Mouse (Mus musculus) v-Abl transformed pro-B cells (cell line): ENCODE measurements around the gene Lhpp.

Experiments
- in situ Hi-C, 2 experiments: fragments of 400-800 bp; cut with MboI; formaldehyde crosslinking; loops; one replicate each; pipeline ENCODE4 v1.15.1; 2025; ENCODE audit not compliant: unreplicated experiment in 2 of 2

Gene Lhpp

GRCm38 (mm10) chr7:132610468-132611318 lies at the start of gene Lhpp:
Gene Lhpp (plus strand): TSS chr7:132610638.
- in situ Hi-C loops: no loop called here

DNA sequence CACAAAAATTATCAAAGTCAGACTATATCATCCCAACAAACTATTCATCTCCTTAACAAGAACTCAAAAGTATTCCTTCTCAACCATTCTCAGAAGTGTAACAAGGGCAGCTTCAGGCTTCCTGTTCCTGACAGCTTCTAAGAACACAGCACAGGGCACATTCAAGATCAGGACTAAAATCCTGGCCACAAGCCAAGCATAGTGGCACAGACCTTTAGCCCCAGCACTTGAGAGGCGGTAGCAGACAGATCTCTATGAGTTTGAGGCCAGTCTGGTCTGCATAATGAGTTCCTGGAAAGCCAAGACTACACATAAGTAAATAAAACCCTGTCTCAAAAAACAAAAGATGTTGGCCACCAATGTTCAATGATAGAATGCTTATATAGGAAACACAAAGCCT lies 44.6 kb upstream of the Lhpp start:
- in situ Hi-C loops: loop anchor here (10.0 to 25.0 kb wide), 3 partner anchors 329 to 1204 kb away; partner anchors contain the start of genes 2310057M21Rik (in 1 of the 2), Edrf1 (in 1 of the 2) and Pstk (in 1 of the 2)

- in situ Hi-C loops: loop anchor here (10.0 to 25.0 kb wide), 3 partner anchors 326 to 1207 kb away; partner anchors contain the start of genes 2310057M21Rik (in 1 of the 2), Edrf1 (in 1 of the 2) and Pstk (in 1 of the 2)
These were observed 41.6 kb upstream of the Lhpp start for GRCm38 (mm10) chr7:132568817-132569216.

DNA sequence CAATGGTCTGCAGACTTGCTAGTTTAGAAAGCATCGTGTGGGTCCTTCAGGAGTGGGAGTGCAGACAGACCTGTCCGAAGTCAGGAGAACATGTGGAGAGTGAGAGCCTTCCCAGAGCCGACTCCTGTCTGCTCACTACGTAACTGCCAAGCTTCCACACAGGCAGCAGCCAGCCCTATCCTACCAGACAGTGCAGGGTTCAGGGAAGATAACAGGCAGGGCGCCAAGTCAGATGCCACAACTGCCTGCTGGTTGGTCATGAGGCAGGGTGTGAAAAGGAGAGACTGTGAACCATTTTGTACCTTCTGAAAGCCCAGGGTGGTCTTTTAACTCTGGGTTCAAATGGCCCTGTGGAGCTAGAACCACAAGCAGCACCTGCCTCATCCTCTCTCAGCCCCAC lies 40.4 kb upstream of the Lhpp start:
- in situ Hi-C loops: loop anchor here (25.0 kb wide), 2 partner anchors 1067 to 1208 kb away; partner anchors contain the start of genes 2310057M21Rik (in 1 of the 2), Edrf1 (in 1 of the 2) and Pstk (in 1 of the 2)

GRCm38 (mm10) chr7:132571481-132571880 lies 39.0 kb upstream of the Lhpp start:
- in situ Hi-C loops: loop anchor here (25.0 kb wide), 2 partner anchors 1066 to 1209 kb away; partner anchors contain the start of genes 2310057M21Rik (in 1 of the 2), Edrf1 (in 1 of the 2) and Pstk (in 1 of the 2)

- in situ Hi-C loops: loop anchor here (25.0 kb wide), 2 partner anchors 1065 to 1210 kb away; partner anchors contain the start of genes 2310057M21Rik (in 1 of the 2), Edrf1 (in 1 of the 2) and Pstk (in 1 of the 2)
These were observed 37.7 kb upstream of the Lhpp start for GRCm38 (mm10) chr7:132572738-132573137.

GRCm38 (mm10) chr7:132573205-132573604 lies 37.2 kb upstream of the Lhpp start:
- in situ Hi-C loops: loop anchor here (25.0 kb wide), 2 partner anchors 1064 to 1211 kb away; partner anchors contain the start of genes 2310057M21Rik (in 1 of the 2), Edrf1 (in 1 of the 2) and Pstk (in 1 of the 2)

- in situ Hi-C loops: loop anchor here (5.0 to 25.0 kb wide), 3 partner anchors 68 to 1212 kb away; partner anchors contain the start of genes 2310057M21Rik (in 1 of the 2), Edrf1 (in 1 of the 2) and Pstk (in 1 of the 2)
These were observed 35.8 kb upstream of the Lhpp start for GRCm38 (mm10) chr7:132574646-132575045.

DNA sequence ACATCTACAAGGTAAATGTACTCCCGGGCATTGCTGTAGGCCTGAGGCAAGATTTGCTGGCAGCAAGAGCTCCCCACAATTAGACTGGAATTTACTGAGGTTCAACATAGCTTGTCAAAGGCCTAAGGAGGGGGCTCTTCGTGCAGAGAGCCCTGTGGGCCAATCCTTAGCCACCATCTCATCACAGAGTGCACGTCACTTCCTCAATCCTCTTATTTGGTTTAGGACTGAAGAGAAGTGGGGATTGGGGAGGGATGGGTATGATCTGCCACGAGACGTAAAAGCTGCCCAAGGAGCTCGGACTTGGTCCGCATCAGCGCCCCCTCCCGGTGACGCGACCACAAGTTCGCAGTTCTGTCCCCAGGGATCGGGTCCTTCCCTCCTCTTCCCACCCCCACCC lies 34.8 kb upstream of the Lhpp start:
- in situ Hi-C loops: loop anchor here in 1 of 2 experiments (5.0 kb wide), 1 partner anchor 67 kb away; no protein-coding TSS in a partner anchor

- in situ Hi-C loops: loop anchor here in 1 of 2 experiments (5.0 kb wide), 1 partner anchor 66 kb away; no protein-coding TSS in a partner anchor
These were observed 34.3 kb upstream of the Lhpp start, which contains the start of gene Oat for GRCm38 (mm10) chr7:132576116-132576650. Gene Oat (minus strand): TSS chr7:132576398.

DNA sequence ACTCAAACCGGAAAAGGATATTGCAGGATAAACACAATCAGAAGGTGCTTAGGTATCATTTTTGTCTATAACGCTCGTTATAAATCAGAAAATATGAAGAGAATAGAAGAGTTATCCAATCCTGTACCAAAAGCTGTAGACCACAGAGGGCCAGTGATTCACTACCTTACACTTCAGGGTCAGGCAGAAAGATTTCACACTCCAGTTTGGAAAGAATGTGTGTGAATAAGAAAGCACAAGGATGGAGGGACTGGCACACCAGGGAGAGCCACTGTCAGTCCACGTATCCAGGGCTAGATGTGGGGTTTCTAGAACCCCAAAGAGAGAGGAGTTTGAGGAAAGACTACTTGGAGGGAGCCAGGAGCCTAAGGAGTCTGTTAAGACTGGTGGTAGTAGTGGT lies 33.5 kb upstream of the Lhpp start:
- in situ Hi-C loops: loop anchor here in 1 of 2 experiments (5.0 kb wide), 1 partner anchor 65 kb away; no protein-coding TSS in a partner anchor

GRCm38 (mm10) chr7:132580511-132580910 lies 29.9 kb upstream of the Lhpp start:
- in situ Hi-C loops: no loop called here

GRCm38 (mm10) chr7:132581441-132581840 lies 29.0 kb upstream of the Lhpp start:
- in situ Hi-C loops: no loop called here

DNA sequence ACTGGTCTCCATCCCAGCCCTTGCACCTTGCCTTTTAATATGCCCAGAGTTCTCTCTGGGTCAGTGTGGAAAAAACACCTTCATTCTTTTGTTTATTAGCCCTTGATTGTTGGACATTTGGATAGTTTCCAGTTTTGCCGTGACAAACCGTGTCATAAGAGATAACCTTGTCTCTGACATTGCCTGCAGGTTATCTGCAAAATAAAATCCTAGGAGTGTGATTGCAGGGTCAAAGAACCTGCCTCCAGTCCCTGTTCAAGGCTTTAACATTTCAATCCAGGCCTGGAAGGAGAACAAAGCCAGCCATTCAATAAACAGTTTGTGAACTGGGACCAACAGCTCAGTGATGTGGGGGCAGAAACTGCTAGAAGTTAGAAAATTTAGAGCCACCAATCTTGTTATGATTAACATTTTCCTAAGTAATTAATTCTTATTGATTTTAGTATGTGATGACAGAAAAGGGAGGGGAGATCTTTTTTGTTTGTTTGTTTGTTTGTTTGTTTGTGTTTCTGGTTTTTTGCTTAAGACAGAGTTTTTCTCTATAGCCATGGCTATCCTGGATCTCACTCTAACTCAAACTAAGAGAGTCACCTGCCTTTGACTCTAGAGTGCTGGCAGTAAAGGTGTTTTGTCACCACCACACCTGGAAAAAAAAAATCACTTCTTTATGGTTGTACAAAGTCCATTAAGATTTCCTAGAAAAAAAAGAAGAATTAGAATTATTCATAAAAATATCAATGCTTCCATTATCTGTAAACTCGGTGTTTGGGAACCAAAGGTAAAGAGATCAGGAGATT lies 24.5 kb upstream of the Lhpp start:
- in situ Hi-C loops: no loop called here

DNA sequence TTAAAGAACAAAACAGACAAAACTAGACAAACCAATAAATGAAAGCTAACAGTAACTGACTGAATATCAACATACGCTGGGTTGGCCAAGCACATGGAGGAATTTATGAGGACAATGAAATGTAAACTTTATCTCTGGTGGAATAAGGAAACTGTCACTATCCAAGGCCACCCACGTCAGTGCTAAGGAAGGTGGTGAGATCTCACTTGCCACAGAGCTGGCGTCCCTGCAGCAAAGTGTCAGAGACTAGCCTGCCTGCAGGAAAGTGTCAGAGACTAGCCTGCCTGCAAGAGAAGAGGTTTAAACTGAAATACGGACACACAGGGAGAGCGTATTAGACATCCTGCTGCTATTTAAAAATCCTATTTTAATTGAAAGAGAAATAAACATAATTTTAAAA lies 23.3 kb upstream of the Lhpp start:
- in situ Hi-C loops: no loop called here

DNA sequence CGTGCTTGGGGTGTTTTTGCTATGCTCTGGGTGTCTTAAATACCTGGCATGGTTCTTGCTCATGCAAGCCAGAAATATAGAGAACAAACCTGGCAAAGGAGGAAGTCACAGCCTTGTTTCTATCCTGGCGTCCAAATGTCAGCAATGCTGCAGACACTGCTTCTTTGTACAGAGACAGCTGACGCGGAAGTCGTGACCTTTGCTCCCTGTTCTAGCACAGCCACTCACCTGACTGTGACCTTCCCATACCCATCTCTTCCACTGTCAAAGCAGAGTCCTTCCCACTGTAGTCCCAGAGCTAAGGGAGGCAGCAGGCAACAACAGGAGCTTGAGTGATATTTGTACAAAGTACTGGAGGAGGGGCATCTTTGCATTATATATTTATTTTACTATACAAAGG lies 20.8 kb upstream of the Lhpp start:
- in situ Hi-C loops: no loop called here

- in situ Hi-C loops: no loop called here
These were observed 16.7 kb upstream of the Lhpp start for GRCm38 (mm10) chr7:132593762-132594161.

DNA sequence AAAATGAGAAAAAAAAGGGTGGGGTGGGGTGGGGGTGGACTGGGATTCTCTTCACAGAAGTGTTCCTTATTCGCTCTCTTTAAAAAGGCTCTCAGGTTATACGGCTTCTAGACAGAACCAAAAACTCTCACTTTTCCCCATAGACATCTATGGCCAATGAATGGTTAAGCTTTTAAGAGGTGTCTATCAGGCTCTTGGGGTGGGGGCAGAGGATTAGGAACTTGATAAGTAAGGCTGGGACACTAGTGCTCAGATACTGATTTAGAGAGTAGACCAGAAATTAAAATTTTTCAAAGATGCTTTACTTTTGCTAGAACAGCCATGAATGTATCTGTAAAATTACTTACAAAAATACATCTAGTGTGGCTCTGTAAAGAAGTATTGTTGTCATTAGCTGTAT lies 16.1 kb upstream of the Lhpp start:
- in situ Hi-C loops: no loop called here

GRCm38 (mm10) chr7:132595787-132596186 lies 14.7 kb upstream of the Lhpp start:
- in situ Hi-C loops: no loop called here
